Mouse (Mus musculus) liver, embryonic 15.5 days (tissue): ENCODE measurements around the gene Slc5a10. TPM values are rescaled to one million over a fixed set of nuclear protein-coding genes. Genes with fewer than 3 reads are reported as not detected.
"Not testable (repeated sequence)": the region's sequence is repeated elsewhere in the genome, so short reads cannot be mapped to it uniquely, and the experiment has no call there.

Source experiments
- ATAC-seq: fragments of 200-750 bp; cut with Nextera tagmentation; 2 replicates; pipeline ENCODE4 v1.8.0; 2017; ENCODE audit warnings: moderate number of reproducible peaks, mild to moderate bottlenecking, moderate library complexity; ENCODE audit not compliant: insufficient read depth
- H3K27ac ChIP-seq: fragments of 300-500 bp; sonication (generic); replicated peaks from 2 replicates; pipeline ENCODE4 v1.5.1; 2015; ENCODE audit warnings: mild to moderate bottlenecking, inconsistent platforms
- H3K27me3 ChIP-seq: fragments of 300-500 bp; sonication (generic); 2 replicates; pipeline ENCODE4 v1.6.1; 2015; ENCODE audit warnings: mild to moderate bottlenecking, inconsistent platforms
- H3K36me3 ChIP-seq: fragments of 300-500 bp; sonication (generic); replicated peaks from 2 replicates; pipeline ENCODE4 v1.6.1; 2015; ENCODE audit warnings: moderate library complexity, mild to moderate bottlenecking, inconsistent platforms
- H3K4me1 ChIP-seq: fragments of 300-500 bp; sonication (generic); replicated peaks from 2 replicates; pipeline ENCODE4 v1.6.1; 2015; ENCODE audit warnings: inconsistent platforms
- H3K4me2 ChIP-seq: fragments of 300-500 bp; sonication (generic); 2 replicates; pipeline ENCODE4 v1.6.1; 2015; ENCODE audit warnings: moderate library complexity, mild to moderate bottlenecking, inconsistent platforms
- H3K4me3 ChIP-seq: fragments of 300-500 bp; sonication (generic); replicated peaks from 2 replicates; pipeline ENCODE4 v1.5.1; 2015; ENCODE audit warnings: mild to moderate bottlenecking, inconsistent platforms
- H3K9ac ChIP-seq: fragments of 300-500 bp; sonication (generic); 2 replicates; pipeline ENCODE4 v1.6.1; 2015; ENCODE audit warnings: moderate library complexity, mild to moderate bottlenecking, inconsistent platforms
- H3K9me3 ChIP-seq: fragments of 300-500 bp; sonication (generic); replicated peaks from 2 replicates; pipeline ENCODE4 v1.6.1; 2016; ENCODE audit warnings: inconsistent platforms
- WGBS: fragments of 180-500 bp; shearing (Covaris S2); methylation state at CpG from one replicate; pipeline ENCODE4 v1.1.7; 2015; ENCODE audit warnings: mixed read lengths; ENCODE audit not compliant: insufficient replicate concordance; 5-methylcytosine and 5-hydroxymethylcytosine counted together
- polyA plus RNA-seq: library from polyadenylated mRNA; unstranded; fragments of >200 nt; fragmentation: Nextera tagmentation; extraction: Ambion mirVana; gene quantifications from 2 replicates; pipeline ENCODE4 v1.2.1, GENCODE M21; 2015

The Slc5a10 gene
- polyA plus RNA-seq, 1 experiment from 2014 or later, result not detected

GRCm38 (mm10) chr11:61648749-61649115, 71.9 kb downstream of the Slc5a10 start:
- no peak overlapping the region for H3K27ac ChIP-seq
- WGBS, result 50% methylated on average over 7 of the region's 7 CpGs
- H3K9me3 ChIP-seq, result no peaks in the 10 kb centered on the region
- H3K4me3 ChIP-seq, result no peak overlapping the region
- ATAC-seq, result no peak
- 0 out of 2 replicates have a peak, but pooled peaks cover 8% of the 10 kb centered on the region for H3K27me3 ChIP-seq
- no peaks in the 10 kb centered on the region for H3K36me3 ChIP-seq
- no peaks in the 10 kb centered on the region for H3K4me1 ChIP-seq
- H3K4me2 ChIP-seq, result no peak overlapping the region
- no peak overlapping the region for H3K9ac ChIP-seq

- Histone ChIP-seq H3K9me3 (no peaks in the 10 kb centered on the region), H3K9ac (no peak overlapping the region), H3K4me3 (no peak overlapping the region), H3K4me2 (no peak overlapping the region), H3K27me3 (0 out of 2 replicates have a peak, but pooled peaks cover 8% of the 10 kb centered on the region), H3K27ac (no peak overlapping the region), H3K4me1 (no peaks in the 10 kb centered on the region), H3K36me3 (no peaks in the 10 kb centered on the region)
- WGBS, result 27% methylated on average over 6 of the region's 6 CpGs
- no peak for ATAC-seq
These were observed 72.5 kb downstream of the Slc5a10 start for GRCm38 (mm10) chr11:61647956-61648748.

GRCm38 (mm10) chr11:61647110-61647910, 73.3 kb downstream of the Slc5a10 start:
- no peaks in the 10 kb centered on the region for H3K9me3 ChIP-seq
- H3K27ac ChIP-seq, result no peak overlapping the region
- no peak overlapping the region for H3K9ac ChIP-seq
- H3K4me2 ChIP-seq, result no peak overlapping the region
- H3K36me3 ChIP-seq, result no peaks in the 10 kb centered on the region
- H3K4me3 ChIP-seq, result no peak overlapping the region
- H3K27me3 ChIP-seq, result 0 out of 2 replicates have a peak, but pooled peaks cover 8% of the 10 kb centered on the region
- no peak for ATAC-seq
- H3K4me1 ChIP-seq, result no peaks in the 10 kb centered on the region
- WGBS, result 29% methylated on average over 10 of the region's 10 CpGs

GRCm38 (mm10) chr11:61646499-61647039, 74.1 kb downstream of the Slc5a10 start:
- H3K27ac ChIP-seq, result no peak overlapping the region
- H3K36me3 ChIP-seq, result no peaks in the 10 kb centered on the region
- 0 out of 2 replicates have a peak, but pooled peaks cover 8% of the 10 kb centered on the region for H3K27me3 ChIP-seq
- no peak overlapping the region for H3K9ac ChIP-seq
- H3K9me3 ChIP-seq, result no peaks in the 10 kb centered on the region
- H3K4me2 ChIP-seq, result no peak overlapping the region
- no peaks in the 10 kb centered on the region for H3K4me1 ChIP-seq
- WGBS, result 34% methylated on average over 2 of the region's 2 CpGs
- no peak for ATAC-seq
- H3K4me3 ChIP-seq, result no peak overlapping the region

- no peak overlapping the region for H3K4me2 ChIP-seq
- 53% methylated on average over 5 of the region's 5 CpGs for WGBS
These were observed 75.2 kb downstream of the Slc5a10 start for GRCm38 (mm10) chr11:61645357-61645857.

GRCm38 (mm10) chr11:61644576-61645326, 75.9 kb downstream of the Slc5a10 start:
- Histone ChIP-seq H3K4me1 (no peaks in the 10 kb centered on the region), H3K27me3 (0 out of 2 replicates have a peak, but pooled peaks cover 8% of the 10 kb centered on the region), H3K36me3 (no peaks in the 10 kb centered on the region), H3K9ac (no peak overlapping the region), H3K4me3 (no peak overlapping the region), H3K4me2 (no peak overlapping the region), H3K9me3 (no peaks in the 10 kb centered on the region), H3K27ac (no peak overlapping the region)
- ATAC-seq, result no peak
- 60% methylated on average over 11 of the region's 11 CpGs for WGBS

More at GRCm38 (mm10) chr11:61645357-61645857, 75.2 kb downstream of the Slc5a10 start:
- H3K27me3 ChIP-seq, result 0 out of 2 replicates have a peak, but pooled peaks cover 8% of the 10 kb centered on the region
- H3K4me3 ChIP-seq, result no peak overlapping the region
- no peak overlapping the region for H3K27ac ChIP-seq
- no peak for ATAC-seq
- H3K9ac ChIP-seq, result no peak overlapping the region
- H3K36me3 ChIP-seq, result no peaks in the 10 kb centered on the region
- H3K9me3 ChIP-seq, result no peaks in the 10 kb centered on the region
- H3K4me1 ChIP-seq, result no peaks in the 10 kb centered on the region

GRCm38 (mm10) chr11:61643184-61643961, 77.3 kb downstream of the Slc5a10 start:
- ATAC-seq, result no peak
- H3K4me2 ChIP-seq, result no peak overlapping the region
- H3K9ac ChIP-seq, result no peak overlapping the region
- H3K9me3 ChIP-seq, result no peaks in the 10 kb centered on the region
- H3K27ac ChIP-seq, result no peak overlapping the region
- no peaks in the 10 kb centered on the region for H3K4me1 ChIP-seq
- H3K36me3 ChIP-seq, result no peaks in the 10 kb centered on the region
- no peak overlapping the region for H3K4me3 ChIP-seq
- 57% methylated on average over 5 of the region's 5 CpGs for WGBS
- H3K27me3 ChIP-seq, result peaks cover 9% of the 10 kb centered on the region; the same call in 1 of the 2 replicates

GRCm38 (mm10) chr11:61642106-61642505, 78.5 kb downstream of the Slc5a10 start:
- no peaks in the 10 kb centered on the region for H3K4me1 ChIP-seq
- ATAC-seq, result no peak
- 44% methylated on average over 7 of the region's 7 CpGs for WGBS
- H3K4me2 ChIP-seq, result no peak overlapping the region
- no peak overlapping the region for H3K9ac ChIP-seq
- peaks cover 8% of the 10 kb centered on the region; the same call in 1 of the 2 replicates for H3K27me3 ChIP-seq
- H3K4me3 ChIP-seq, result no peak overlapping the region
- no peaks in the 10 kb centered on the region for H3K9me3 ChIP-seq
- no peaks in the 10 kb centered on the region for H3K36me3 ChIP-seq
- H3K27ac ChIP-seq, result no peak overlapping the region

- H3K4me2 ChIP-seq, H3K4me3 ChIP-seq, H3K9me3 ChIP-seq, H3K36me3 ChIP-seq, H3K27ac ChIP-seq, H3K9ac ChIP-seq, H3K4me1 ChIP-seq, ATAC-seq, H3K27me3 ChIP-seq: not testable (repeated sequence)
- 57% methylated on average over 9 of the region's 9 CpGs for WGBS
These were observed 80.0 kb downstream of the Slc5a10 start for GRCm38 (mm10) chr11:61640585-61640984.

GRCm38 (mm10) chr11:61639601-61640177, 80.9 kb downstream of the Slc5a10 start:
- no peak for ATAC-seq
- WGBS, result 58% methylated on average over 6 of the region's 6 CpGs
- H3K27ac ChIP-seq, result no peak overlapping the region

More at GRCm38 (mm10) chr11:61639601-61640177, 80.9 kb downstream of the Slc5a10 start:
- Histone ChIP-seq H3K4me1 (no peaks in the 10 kb centered on the region), H3K9ac (no peak overlapping the region), H3K4me2 (no peak overlapping the region), H3K27me3 (peaks cover 7% of the 10 kb centered on the region), H3K36me3 (no peaks in the 10 kb centered on the region), H3K4me3 (no peak overlapping the region), H3K9me3 (no peaks in the 10 kb centered on the region)
